Mouse (Mus musculus) layer of hippocampus, adult 9-10 months (tissue): ENCODE data around the gene Rarg.
"Not testable (repeated sequence)": the region's sequence is repeated elsewhere in the genome, so short reads cannot be mapped to it uniquely, and the experiment has no call there.

Source experiments
- DNase-seq: peaks from one replicate; pipeline ENCODE4 v3.0.0; 2022; ENCODE audit warnings: low spot score

Rarg gene

DNA sequence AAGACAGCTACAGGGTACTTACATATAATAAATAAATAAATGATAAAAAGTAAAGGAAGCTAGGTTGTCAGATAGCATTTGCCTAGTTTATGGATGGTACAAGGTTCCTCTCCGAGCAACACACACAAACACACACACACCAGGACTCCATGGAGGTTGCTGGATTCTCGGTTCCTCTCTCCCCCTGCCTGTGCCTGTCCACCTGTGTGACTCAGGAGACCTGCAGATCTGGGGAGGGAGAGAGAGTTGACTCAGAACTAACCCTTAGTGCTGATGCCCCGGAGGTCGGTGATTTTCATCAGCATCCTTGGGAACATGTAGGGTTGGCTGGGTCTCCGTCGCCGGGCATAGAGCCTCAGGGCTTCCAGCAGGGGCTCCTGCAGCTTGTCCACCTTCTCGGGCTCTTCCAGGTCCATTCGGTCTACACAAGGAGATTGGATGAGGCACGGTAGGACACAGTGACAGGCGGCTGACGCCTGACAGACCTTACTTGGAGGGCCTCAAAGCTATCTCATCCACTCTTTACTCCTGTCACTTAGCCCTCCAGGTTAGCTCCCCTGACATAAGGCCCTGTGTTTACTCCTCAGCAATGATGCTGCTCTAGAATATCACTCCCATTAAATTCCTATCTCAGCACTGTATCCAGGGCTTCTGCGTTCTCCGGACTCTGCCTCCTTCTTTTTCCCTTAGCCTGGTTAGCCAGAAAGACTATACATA is 18.6 kb downstream of the Rarg start:
- no peak for DNase-seq

DNA sequence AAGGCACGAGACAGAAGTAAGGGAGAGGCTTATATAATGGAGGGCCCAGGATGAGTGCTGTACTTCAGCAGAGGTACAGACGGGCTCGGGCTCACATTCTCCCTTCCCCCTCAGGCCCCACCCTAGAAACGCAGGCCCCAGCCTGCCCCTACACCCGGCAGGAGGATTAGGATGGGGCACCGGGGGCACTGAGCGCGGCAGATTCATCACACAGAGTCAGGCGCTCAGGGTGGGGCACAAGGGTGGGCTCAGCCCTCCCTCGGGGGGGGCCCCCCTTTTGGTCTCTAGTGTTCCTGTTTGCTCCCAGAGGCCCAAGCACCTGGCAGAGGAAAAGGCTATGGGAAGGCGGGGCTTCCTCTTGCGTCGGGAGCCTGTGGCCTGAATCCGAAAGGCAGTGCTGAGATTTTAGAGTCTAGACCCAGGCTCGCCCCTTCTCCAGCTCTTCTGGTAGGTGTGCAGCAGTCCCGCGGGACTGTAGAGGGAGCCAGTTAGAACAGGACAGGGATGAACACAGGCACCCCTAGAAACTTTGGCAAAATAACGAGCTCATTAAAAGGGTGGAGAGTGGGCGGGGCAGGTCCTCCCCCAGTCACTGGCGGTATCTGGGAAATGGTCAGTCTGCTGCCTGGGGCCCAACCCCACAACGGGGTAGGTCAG is 21.8 kb downstream of the Rarg start:
- DNase-seq, result no peak

DNA sequence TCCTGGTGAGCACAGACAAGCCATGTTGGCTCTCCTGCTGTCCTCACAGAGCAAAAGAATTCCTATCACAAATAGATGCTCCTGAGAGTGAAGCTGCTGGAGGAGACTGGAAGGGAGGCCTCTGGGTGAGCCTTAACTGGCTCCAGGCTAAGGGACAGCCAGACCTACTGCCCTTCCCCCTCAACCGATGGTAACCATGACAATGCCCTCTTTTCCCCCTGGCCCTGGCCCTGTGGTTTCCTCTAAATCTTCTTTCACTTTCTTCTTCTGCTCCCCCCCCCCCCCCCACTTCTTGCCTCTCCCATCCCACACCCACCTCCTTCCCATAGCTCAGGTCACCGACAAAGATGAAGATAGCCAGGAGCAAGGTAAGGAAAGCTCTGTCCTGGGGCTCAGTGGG is 23.4 kb downstream of the Rarg start:
- DNase-seq, result no peak

DNA sequence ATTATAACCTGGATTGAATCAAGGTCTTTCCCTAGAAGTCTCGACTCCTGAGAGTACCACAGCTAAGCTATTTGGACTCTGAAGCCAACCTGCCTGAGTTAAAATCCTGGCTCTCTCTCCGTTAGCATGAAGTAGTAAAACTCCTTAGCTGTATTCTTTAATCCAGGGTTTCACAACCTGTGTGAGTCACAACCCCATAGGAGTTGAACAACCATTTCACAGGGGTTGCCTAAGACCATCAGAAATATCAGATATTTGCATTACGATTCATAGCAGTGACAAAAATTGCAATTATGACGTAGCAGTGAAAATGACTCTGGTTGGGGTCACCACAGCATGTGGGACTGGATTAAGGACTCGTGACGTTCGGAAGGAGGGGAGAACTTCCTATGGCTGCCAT is 24.6 kb downstream of the Rarg start:
- DNase-seq, result no peak

DNA sequence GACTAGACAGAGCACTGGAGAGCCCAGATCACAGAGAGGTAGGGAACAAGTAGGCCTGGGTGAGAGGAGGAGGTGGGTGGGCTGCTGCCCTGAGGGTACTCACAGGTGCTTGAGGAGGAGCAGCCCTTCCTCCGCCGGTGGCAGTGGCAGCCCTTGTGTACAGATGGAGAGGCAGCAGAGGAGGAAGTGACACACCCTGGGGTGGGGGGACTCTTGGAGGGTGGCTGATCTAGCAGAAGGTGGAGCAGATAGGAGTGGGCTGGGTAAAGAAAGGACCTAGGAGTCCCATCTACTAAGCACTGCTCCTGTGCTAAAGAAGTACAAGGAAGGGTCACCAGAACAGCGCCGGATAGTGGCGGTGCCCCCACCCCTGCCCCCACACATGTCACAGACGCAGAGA is 25.6 kb downstream of the Rarg start, which contains the start of gene Itgb7:
Gene Itgb7 (minus strand): TSS at position 197 of the 400 bp plus-strand sequence.
- no peak for DNase-seq

DNA sequence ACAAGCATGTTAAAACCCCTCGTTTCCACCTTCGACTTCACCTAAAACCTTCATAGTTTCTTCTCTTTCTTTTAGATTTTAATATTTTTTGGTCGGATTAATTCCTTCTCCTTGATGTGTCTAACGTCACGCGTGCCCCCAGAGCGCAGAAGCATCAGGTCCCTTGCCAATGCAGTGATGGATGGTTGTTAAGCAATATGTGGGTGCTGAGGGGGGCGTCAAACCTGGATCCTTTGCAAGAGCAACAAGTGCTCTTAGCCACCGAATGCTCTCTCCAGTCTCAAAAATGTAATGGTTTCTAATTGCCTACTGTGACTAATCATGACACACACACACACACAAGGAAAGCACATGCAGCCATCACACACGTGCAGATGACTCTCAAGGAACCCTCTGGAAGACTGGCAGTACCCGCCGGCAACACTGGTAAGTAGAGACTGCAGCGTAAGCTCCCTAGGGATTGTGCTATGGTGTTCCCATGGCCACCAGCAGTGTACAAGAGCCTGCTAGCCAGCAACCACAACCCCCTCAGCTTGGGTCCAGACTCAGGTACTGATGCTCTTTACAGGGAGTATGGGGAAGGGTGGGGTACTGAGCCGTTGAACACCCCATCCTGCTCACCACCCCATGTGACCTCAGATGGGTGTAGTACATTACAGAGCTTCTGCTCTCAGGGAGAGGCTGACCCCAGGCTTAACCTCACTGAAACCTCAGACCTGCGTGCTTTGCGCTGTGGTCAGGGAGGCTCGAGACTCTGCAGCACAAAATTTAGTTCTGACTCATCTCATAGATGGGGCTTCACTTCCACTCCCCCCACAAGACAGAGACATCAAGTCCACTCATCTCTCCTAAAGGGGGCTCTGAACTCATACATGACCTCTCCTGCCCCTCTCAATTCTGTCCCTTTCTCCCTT is 26.7 kb downstream of the Rarg start:
- no peak for DNase-seq

DNA sequence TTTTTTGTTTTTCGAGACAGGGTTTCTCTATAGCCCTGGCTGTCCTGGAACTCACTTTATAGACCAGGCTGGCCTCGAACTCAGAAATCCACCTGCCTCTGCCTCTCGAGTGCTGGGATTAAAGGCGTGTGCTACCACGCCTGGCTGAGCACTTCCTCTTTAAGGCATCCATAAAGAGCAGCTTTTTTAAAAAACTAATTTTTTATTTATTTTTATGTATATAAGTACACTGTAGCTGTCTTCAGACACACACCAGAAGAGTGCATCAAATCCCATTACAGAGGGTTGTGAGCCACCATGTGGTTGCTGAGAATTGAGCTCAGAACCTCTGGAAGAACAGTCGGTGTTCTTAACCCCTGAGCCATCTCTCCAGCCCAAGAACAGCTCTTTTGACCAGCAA is 31.7 kb downstream of the Rarg start:
- DNase-seq, result not testable (repeated sequence)

DNA sequence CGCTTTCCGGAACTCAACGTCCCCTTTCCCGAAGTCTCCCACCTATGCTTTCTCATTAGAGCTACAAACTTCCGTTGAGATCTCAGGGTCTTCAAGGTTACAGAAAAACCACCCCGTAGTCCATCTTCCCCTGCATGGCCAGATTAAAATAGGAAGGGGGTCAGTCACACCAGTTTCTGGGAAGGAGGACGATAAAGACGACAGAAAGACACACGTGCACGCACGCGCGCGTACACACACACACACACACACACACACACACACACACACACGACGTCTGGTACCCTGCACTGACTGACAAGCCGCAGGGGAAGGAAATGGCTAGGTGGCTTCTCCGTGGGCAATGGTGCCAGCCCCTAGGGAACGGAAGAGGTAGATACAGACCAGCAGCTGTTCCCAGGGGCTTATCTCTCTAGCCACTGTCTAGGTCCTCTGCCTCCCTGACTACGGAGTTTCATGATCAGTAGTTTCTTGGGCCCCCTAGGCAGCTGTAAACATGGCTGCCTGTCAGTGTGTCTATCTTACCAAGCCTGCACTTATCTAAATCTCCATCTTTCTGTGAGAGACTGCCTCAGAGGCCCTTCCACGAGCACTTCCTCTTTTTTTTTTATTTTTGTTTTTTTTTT is 32.2 kb downstream of the Rarg start:
- no peak for DNase-seq

DNA sequence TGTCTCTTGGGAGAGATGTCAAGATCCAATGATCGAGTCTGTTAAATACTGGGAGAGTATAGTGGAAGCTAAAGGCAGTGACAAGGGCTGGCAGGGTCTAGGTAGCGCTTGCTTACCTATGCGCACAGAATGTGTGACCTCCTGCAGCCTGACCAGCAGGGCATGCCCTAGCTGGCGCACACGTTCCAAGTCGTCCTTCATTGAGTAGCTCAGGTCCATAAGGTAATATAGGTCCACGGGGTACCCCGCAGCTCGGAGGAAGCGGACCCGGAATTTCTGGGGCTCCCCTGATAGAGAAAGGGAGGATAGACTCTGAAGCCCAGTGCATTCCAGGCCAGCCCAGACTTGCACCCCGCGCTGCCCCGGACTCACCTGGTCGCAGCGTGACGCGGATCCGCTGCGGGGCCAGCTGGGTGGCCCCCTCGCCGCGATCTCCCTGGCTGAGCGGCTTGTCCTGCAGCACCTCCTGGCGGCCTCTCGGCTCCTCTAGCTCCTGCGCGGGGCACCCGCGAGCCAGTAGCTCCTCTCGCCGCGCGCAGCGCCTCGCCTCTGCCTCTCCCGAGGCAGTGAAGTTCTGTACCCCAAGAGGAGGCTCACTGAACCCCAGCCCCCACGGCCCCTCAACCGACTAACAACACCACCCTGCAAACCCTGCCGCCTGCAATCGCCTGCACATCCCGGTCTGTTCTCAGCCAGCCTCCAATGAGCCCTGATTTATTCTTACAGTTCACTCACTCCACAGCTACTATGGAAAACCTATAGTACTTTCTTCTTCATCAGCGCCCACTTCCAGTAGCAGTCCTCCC is 32.9 kb downstream of the Rarg start:
- no peak for DNase-seq

DNA sequence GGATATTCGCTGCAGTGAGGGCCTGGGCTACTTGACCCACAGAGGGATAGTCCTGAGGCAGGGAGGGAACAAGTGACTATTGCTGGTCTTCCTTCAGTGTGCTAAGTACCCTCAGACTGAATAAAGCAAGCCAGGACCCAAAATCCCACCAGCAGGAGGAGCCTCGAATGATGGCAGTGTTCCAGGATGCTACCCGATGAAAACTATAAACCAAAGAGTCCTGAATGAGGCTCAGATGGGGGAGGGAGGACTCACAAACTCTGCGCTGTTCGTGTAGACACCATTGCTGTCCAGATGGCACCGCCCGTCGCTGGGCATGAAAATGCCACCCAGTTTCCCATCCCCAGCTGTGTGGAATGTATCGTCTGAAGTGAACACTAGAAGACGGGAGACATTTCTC is 34.9 kb downstream of the Rarg start:
- DNase-seq, result no peak

DNA sequence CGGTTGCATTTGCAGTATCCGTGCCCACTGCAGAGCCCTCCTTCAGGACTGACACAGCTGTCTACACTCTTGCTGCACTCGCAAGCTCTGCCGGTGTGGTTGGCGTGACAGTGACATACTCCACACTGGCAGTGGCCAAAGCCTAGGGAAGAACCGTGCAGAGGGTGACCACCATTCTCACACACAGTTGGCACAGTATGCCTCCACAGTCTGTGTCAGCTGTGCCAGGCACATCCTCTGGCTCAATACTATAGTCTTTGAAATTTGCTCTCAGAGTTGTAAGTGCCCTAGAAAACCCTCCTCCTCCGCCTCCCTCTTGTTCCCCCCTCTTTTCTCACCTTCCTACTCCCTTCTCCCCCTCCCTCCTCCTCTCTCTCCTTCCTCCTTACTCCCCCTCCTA is 40.0 kb downstream of the Rarg start:
- DNase-seq, result no peak

DNA sequence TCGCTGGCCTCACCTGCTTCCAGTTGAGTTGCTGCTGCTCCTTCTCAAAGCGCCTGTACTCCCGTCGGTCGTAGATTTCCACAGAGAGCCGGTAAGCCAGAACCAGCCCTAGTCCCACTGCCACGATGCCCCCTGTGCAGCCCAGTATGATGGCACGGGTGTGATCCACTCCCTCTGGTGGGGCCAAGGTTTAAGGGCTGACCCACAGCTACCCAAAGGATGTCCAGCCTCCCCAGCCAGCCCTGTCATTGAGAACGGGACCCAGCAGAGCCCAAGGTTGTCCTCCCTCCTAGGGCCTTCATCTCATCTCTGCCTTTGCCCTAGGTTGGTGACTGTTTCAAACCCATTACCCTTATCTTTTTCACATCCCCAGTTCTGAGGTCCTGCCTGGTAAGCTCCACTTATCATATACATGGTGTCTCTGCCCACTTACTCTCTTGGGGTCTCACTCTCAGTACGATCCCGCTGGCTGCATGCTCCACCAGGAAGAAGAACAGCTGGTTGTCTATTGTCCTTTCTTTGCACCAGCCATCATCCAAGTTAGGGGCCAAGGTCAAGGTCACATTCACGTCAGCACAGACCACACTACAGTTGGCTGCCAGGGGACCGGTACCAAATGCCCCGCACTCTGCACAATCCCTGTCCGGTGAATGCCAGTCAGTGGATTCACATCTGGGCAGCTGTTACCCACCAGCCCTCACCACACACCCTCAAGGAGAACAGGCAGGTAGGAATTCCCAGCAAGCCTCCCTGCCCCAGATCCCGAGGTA is 40.7 kb downstream of the Rarg start:
- no peak for DNase-seq

DNA sequence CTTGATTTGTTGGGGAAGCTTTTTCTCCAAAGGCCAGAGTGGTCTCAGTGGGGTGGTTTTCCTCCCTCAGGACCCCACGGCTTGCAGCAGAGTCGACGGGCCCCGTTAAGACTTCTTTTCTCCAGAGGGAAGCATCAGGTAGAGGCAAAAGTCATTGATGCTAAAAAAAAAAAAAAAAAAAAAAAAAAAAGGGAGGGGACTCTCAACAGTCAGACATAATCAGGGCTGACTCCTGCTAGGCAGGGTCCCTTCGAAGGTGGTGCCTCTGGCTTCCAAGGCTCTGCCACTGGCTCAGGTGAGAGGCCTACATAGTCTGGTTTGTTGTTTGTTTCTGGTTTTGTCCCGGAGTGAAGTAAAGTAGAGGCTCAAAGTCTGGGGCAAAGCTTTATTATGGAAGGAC is 41.7 kb downstream of the Rarg start:
- DNase-seq, result no peak

DNA sequence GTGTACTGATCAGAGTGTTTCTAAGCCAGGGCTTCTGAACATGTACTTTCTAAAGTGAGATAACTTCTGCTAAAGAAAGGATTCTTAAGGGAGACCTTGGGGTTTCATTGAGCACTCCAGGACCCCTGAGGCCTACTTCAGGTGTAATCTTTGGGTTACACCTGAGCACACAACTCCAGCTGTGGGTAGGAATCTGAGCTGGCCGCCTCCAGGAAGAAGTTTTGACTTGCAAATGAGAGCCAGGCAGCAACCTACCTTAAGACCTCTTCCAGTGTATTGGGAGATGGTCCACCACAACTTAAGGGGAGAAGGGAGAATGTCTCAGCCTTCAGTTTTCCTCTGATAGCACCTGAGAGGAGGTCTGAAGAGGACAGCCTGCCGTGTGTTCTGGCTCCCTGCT is 43.2 kb downstream of the Rarg start:
- DNase-seq, result no peak

DNA sequence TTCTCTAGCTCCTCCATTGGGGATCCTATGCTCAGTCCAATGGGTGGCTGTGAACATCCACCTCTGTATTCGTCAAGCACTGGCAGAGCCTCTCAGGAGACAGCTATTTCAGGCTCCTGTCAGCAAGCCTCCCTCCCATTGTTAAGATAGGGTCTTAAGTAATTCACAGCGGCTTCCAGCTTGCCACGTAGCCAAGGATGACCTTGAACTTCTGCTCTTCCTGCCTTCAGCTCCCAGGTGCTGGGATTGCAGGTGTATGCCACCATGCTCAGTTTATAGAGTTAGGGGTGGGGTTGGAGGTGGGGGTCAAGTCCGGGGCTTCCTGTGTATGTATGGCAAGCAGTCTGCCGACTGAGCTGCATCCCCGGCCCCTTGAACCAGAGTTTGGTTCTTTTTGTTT is 45.4 kb downstream of the Rarg start:
- DNase-seq, result no peak

DNA sequence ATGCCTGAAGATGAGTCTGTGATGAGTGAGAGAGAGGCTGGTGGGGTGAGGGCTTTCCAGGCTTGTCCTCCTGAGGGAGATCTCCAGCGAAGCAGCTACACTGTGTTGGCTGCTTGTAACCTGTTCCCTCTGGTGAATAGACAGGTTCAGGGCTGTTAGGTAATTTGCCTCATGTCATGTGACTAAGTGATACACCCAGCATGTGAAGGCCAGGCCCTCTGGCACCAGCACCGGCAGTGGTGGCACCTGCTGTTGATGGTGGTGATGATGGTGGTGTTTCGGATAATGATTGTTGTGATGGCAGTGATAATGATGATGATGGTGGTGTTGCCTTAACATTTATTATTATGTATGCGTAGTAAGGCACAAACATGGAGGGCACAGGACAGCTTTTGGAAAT is 46.5 kb downstream of the Rarg start:
- DNase-seq, result no peak

DNA sequence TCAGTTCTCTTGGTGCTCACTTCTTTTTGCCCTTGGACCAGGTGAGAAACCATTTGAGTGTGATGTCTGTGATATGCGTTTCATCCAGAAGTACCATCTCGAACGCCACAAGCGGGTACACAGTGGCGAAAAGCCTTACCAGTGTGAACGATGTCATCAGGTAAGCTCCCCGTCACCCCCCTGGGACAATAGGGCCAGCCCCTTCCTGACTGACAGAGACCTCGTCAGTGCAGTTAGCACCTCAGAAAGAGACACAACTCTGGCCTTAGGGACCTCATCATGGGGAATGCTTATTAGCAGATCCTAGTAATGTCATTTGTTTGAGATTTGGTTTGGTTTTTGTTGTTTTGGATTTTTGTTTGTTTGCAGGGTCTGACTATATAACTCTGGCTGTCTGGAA is 48.2 kb downstream of the Rarg start:
- DNase-seq, result no peak

DNA sequence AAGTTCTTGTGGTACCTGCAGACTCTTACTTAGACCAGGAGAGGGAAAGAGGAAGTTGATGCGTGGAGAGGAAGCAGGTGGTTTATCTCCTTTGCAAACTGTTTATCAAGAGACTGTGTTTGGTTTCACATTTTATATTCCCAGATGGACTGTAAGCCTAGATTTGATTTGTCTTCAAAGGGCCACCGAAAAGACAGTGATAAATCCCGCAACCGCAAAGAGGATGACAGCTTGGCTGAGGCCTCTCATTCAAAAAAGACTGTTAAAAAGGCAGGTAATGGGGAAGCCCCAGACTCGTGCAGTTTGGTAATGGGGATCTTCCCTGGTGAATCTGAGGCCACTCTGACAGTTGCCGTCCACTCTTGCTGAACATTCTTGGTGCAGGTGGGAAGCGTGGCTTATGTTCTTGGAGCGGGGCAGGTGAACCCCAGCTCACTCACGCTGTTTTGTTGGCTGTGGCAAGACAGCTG is 49.2 kb downstream of the Rarg start:
- DNase-seq, result no peak

DNA sequence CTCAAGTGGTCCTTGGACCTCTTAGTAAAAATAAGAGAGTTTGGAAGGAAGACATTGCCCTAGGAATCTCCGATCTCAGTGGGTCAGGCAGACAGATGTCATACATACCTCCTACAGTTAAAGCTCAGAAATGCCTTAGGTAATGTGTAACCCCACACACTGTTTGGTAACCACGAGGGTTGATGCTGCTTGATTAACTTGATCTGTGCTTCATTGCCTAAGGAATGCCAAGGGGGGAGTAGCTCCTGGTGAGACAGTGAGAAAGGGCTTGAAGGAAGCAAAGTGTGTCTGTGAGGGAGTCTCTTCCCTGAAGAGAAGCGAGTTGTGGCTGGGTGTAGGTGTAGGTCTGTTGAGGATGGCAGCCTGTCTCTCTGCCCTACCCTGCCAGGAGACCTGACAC is 50.0 kb downstream of the Rarg start:
- no peak for DNase-seq

DNA sequence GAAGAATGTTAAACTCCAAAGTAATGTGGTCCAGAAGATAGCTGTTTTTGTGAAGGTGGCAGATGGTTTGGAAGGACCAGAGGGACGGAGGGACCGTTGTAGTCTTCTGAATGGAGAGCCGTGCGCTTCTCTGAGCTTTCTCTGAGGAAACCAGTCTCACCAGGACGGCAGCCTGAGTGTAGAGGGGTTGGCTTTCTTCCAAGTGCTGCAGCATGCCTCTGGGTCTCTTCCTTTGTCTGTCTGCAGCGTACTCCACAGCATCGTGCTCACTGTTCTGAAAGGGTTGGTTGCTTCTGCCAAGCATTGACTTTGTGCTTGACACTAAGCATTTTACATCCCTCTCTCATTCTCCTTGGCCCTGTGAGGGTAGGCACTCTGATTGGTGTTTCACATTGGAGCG is 51.5 kb downstream of the Rarg start:
- DNase-seq, result peak; percentile 12
